Mouse (Mus musculus) MEL (cell line): ENCODE data around the gene Ifngr2. TPM values are rescaled to one million over a fixed set of nuclear protein-coding genes. Genes with fewer than 3 reads are reported as not detected.
A peak's percentile ranks its signal among the peaks of the same experiment; 100 is the strongest.

Experiments used
- DNase-seq: peaks from one replicate; pipeline ENCODE4 v3.0.0; 2011; ENCODE audit warnings: low read depth, low spot score
- H3K27ac ChIP-seq: 2 replicates; pipeline ENCODE4 v1.5.1; 2012; ENCODE audit warnings: low read depth, mild to moderate bottlenecking, control low read depth, low read length, moderate library complexity; ENCODE audit not compliant: control insufficient read depth
- H3K27me3 ChIP-seq, 2 experiments: fragments of 150-350 bp in 1 of 2; sonication (generic) in 1 of 2; 2 replicates each; pipeline ENCODE4 v1.6.1; 2012; ENCODE audit warnings: low read length in 2 of 2, mild to moderate bottlenecking in 2 of 2, improper control_type of control experiment in 1 of 2, moderate library complexity in 1 of 2; ENCODE audit not compliant: insufficient read depth in 2 of 2, control insufficient read depth in 1 of 2
- H3K36me3 ChIP-seq, 2 experiments: 2 replicates each; pipeline ENCODE4 v1.6.1; 2012 to 2014; ENCODE audit warnings: low read length in 2 of 2, improper control_type of control experiment in 1 of 2, inconsistent platforms in 1 of 2, mild to moderate bottlenecking in 1 of 2; ENCODE audit not compliant: insufficient read depth in 2 of 2, control insufficient read depth in 1 of 2
- H3K4me1 ChIP-seq, 2 experiments: fragments of 150-350 bp in 1 of 2; sonication (generic) in 1 of 2; 2 replicates each; pipeline ENCODE4 v1.6.1; 2012; ENCODE audit warnings: low read length in 2 of 2, improper control_type of control experiment in 1 of 2, mild to moderate bottlenecking in 1 of 2; ENCODE audit not compliant: insufficient read depth in 2 of 2, control insufficient read depth in 1 of 2
- H3K4me3 ChIP-seq, 2 experiments: fragments of 150-350 bp in 1 of 2; sonication (generic) in 1 of 2; 2 replicates each; pipeline ENCODE4 v1.5.1; 2012; ENCODE audit warnings: low read depth in 2 of 2, low read length in 2 of 2, mild to moderate bottlenecking in 2 of 2, moderate library complexity in 2 of 2, control low read depth in 1 of 2, improper control_type of control experiment in 1 of 2; ENCODE audit not compliant: control insufficient read depth in 1 of 2, insufficient read depth in 1 of 2
- H3K79me2 ChIP-seq: 2 replicates; pipeline ENCODE4 v1.6.1; 2012; ENCODE audit warnings: mild to moderate bottlenecking, low read length, moderate library complexity; ENCODE audit not compliant: control insufficient read depth, poor library complexity, insufficient read depth
- H3K9ac ChIP-seq: 2 replicates; pipeline ENCODE4 v1.6.1; 2012; ENCODE audit warnings: low read depth, mild to moderate bottlenecking, control low read depth, low read length, moderate library complexity; ENCODE audit not compliant: control insufficient read depth, poor library complexity, severe bottlenecking
- H3K9me3 ChIP-seq: fragments of 150-350 bp; sonication (generic); replicated peaks from 2 replicates; pipeline ENCODE4 v1.6.1; 2012; ENCODE audit warnings: mild to moderate bottlenecking, low read length, improper control_type of control experiment, moderate library complexity; ENCODE audit not compliant: insufficient read depth
- BHLHE40 ChIP-seq: IDR thresholded peaks from 2 replicates; pipeline ENCODE4 v1.6.1; 2012; ENCODE audit warnings: low read depth, mild to moderate bottlenecking, inconsistent platforms, low read length, improper control_type of control experiment, borderline replicate concordance
- CHD1 ChIP-seq: IDR thresholded peaks from 2 replicates; pipeline ENCODE4 v1.6.1; 2012; ENCODE audit warnings: low read depth, mild to moderate bottlenecking, inconsistent platforms, low read length, improper control_type of control experiment
- CHD2 ChIP-seq: IDR thresholded peaks from 2 replicates; pipeline ENCODE4 v1.6.1; 2011; ENCODE audit warnings: low read length, improper control_type of control experiment
- CTCF ChIP-seq, 3 experiments: IDR thresholded peaks in 2 of 3; conservative IDR thresholded peaks in 1 of 3; 2 replicates each; pipeline ENCODE4 v1.5.1; 2011 to 2012; ENCODE audit warnings: low read length in 3 of 3, low read depth in 2 of 3, mild to moderate bottlenecking in 2 of 3, improper control_type of control experiment in 1 of 3, inconsistent platforms in 1 of 3, mixed read lengths in 1 of 3, moderate library complexity in 1 of 3; ENCODE audit not compliant: control insufficient read depth in 1 of 3, insufficient read depth in 1 of 3, poor library complexity in 1 of 3, severe bottlenecking in 1 of 3
- E2F4 ChIP-seq: IDR thresholded peaks from 2 replicates; pipeline ENCODE4 v1.6.1; 2011; ENCODE audit warnings: low read depth, low read length, improper control_type of control experiment, borderline replicate concordance
- EP300 ChIP-seq, 2 experiments: IDR thresholded peaks; 2 replicates each; pipeline ENCODE4 v1.6.1; 2011; ENCODE audit warnings: improper control_type of control experiment in 2 of 2, low read length in 2 of 2, low read depth in 1 of 2, mild to moderate bottlenecking in 1 of 2
- ETS1 ChIP-seq: IDR thresholded peaks from 2 replicates; pipeline ENCODE4 v1.6.1; 2012; ENCODE audit warnings: low read depth, mild to moderate bottlenecking, inconsistent platforms, low read length, improper control_type of control experiment, moderate library complexity
- GABPA ChIP-seq: IDR thresholded peaks from 2 replicates; pipeline ENCODE4 v1.6.1; 2012; ENCODE audit warnings: low read depth, mild to moderate bottlenecking, inconsistent platforms, low read length, improper control_type of control experiment, moderate library complexity
- GATA1 ChIP-seq: IDR thresholded peaks from 2 replicates; pipeline ENCODE4 v1.6.1; 2011; ENCODE audit warnings: low read depth, low read length, improper control_type of control experiment
- HCFC1 ChIP-seq: IDR thresholded peaks from 2 replicates; pipeline ENCODE4 v1.6.1; 2012; ENCODE audit warnings: low read depth, mild to moderate bottlenecking, inconsistent platforms, low read length, improper control_type of control experiment, moderate library complexity
- JUND ChIP-seq: IDR thresholded peaks from 2 replicates; pipeline ENCODE4 v1.6.1; 2011; ENCODE audit warnings: low read depth, mild to moderate bottlenecking, improper control_type of control experiment, low read length
- KAT2A ChIP-seq: conservative IDR thresholded peaks from 2 replicates; pipeline ENCODE4 v1.6.1; 2012; ENCODE audit warnings: low read depth, low read length, improper control_type of control experiment, inconsistent platforms
- MAFK ChIP-seq: IDR thresholded peaks from 2 replicates; pipeline ENCODE4 v1.6.1; 2011; ENCODE audit warnings: low read depth, mild to moderate bottlenecking, low read length, improper control_type of control experiment, borderline replicate concordance
- MAX ChIP-seq: IDR thresholded peaks from 2 replicates; pipeline ENCODE4 v1.6.1; 2011; ENCODE audit warnings: low read length, improper control_type of control experiment
- MAZ ChIP-seq: IDR thresholded peaks from 2 replicates; pipeline ENCODE4 v1.6.1; 2012; ENCODE audit warnings: low read depth, mild to moderate bottlenecking, inconsistent platforms, low read length, improper control_type of control experiment
- MEF2A ChIP-seq: IDR thresholded peaks from 2 replicates; pipeline ENCODE4 v1.6.1; 2014; ENCODE audit warnings: low read depth, mild to moderate bottlenecking, inconsistent platforms, low read length, improper control_type of control experiment; ENCODE audit not compliant: poor library complexity, insufficient replicate concordance, severe bottlenecking; ENCODE audit errors: extremely low read depth
- MXI1 ChIP-seq: IDR thresholded peaks from 2 replicates; pipeline ENCODE4 v1.6.1; 2011; ENCODE audit warnings: mild to moderate bottlenecking, low read depth, low read length, improper control_type of control experiment
- MYB ChIP-seq: IDR thresholded peaks from 2 replicates; pipeline ENCODE4 v1.6.1; 2011; ENCODE audit warnings: mild to moderate bottlenecking, low read depth, low read length, improper control_type of control experiment
- NELFE ChIP-seq: IDR thresholded peaks from 2 replicates; pipeline ENCODE4 v1.6.1; 2011; ENCODE audit warnings: low read depth, low read length, improper control_type of control experiment
- POLR2A ChIP-seq, 2 experiments: IDR thresholded peaks; 2 replicates each; pipeline ENCODE4 v1.6.1; 2011 to 2012; ENCODE audit warnings: low read length in 2 of 2, mild to moderate bottlenecking in 2 of 2, control low read depth in 1 of 2, improper control_type of control experiment in 1 of 2, low read depth in 1 of 2, moderate library complexity in 1 of 2; ENCODE audit not compliant: control insufficient read depth in 1 of 2, insufficient read depth in 1 of 2, poor library complexity in 1 of 2
- POLR2AphosphoS2 ChIP-seq: IDR thresholded peaks from 2 replicates; pipeline ENCODE4 v1.6.1; 2011; ENCODE audit warnings: low read length, improper control_type of control experiment
- POLR2AphosphoS5 ChIP-seq: IDR thresholded peaks from 2 replicates; pipeline ENCODE4 v1.6.1; 2012; ENCODE audit warnings: low read depth, borderline replicate concordance, mild to moderate bottlenecking, inconsistent platforms, low read length, moderate library complexity, mixed read lengths
- RAD21 ChIP-seq: IDR thresholded peaks from 2 replicates; pipeline ENCODE4 v1.6.1; 2011; ENCODE audit warnings: mild to moderate bottlenecking, low read depth, low read length, improper control_type of control experiment
- RCOR1 ChIP-seq: IDR thresholded peaks from 2 replicates; pipeline ENCODE4 v1.6.1; 2012; ENCODE audit warnings: low read depth, mild to moderate bottlenecking, inconsistent platforms, low read length, improper control_type of control experiment
- TAL1 ChIP-seq: IDR thresholded peaks from 2 replicates; pipeline ENCODE4 v1.6.1; 2012; ENCODE audit warnings: mild to moderate bottlenecking, inconsistent platforms, low read length, moderate library complexity, mixed read lengths
- TCF12 ChIP-seq: IDR thresholded peaks from 2 replicates; pipeline ENCODE4 v1.6.1; 2014; ENCODE audit warnings: low read depth, mild to moderate bottlenecking, inconsistent platforms, low read length, improper control_type of control experiment, moderate library complexity
- USF2 ChIP-seq, 2 experiments: IDR thresholded peaks; 2 replicates each; pipeline ENCODE4 v1.6.1; 2011 to 2012; ENCODE audit warnings: improper control_type of control experiment in 2 of 2, low read length in 2 of 2, borderline replicate concordance in 1 of 2, inconsistent platforms in 1 of 2, low read depth in 1 of 2, mild to moderate bottlenecking in 1 of 2; ENCODE audit not compliant: insufficient read depth in 1 of 2
- ZKSCAN1 ChIP-seq: IDR thresholded peaks from 2 replicates; pipeline ENCODE4 v1.6.1; 2012; ENCODE audit warnings: low read depth, mild to moderate bottlenecking, inconsistent platforms, low read length, improper control_type of control experiment, moderate library complexity
- ZMIZ1 ChIP-seq: IDR thresholded peaks from 2 replicates; pipeline ENCODE4 v1.6.1; 2012; ENCODE audit warnings: low read depth, mild to moderate bottlenecking, inconsistent platforms, low read length, improper control_type of control experiment, moderate library complexity
- ZNF384 ChIP-seq: IDR thresholded peaks from 2 replicates; pipeline ENCODE4 v1.6.1; 2012; ENCODE audit warnings: low read depth, mild to moderate bottlenecking, inconsistent platforms, low read length, improper control_type of control experiment
- polyA plus RNA-seq, 2 experiments: library from polyadenylated mRNA; stranded (reverse) in 1 of 2; unstranded in 1 of 2; fragments of >175 nt in 1 of 2; fragments of >200 nt in 1 of 2; gene quantifications; 2 replicates each; pipeline versions ENCODE4 v1.2.1 to v1.2.4; 2012; ENCODE audit warnings: low replicate concordance in 2 of 2, low read depth in 1 of 2; ENCODE audit not compliant: insufficient read length in 2 of 2, insufficient read depth in 1 of 2, missing spikeins in 1 of 2
- total RNA-seq: library from RNA; depleted of rRNA; stranded (reverse); fragments of 300-350 nt; gene quantifications from 2 replicates; pipeline ENCODE4 v1.2.3, GENCODE M21; 2012

Ifngr2 gene
- total and polyA plus RNA-seq, 3 experiments: 2.8 to 11.0 TPM; not detected in 1

DNA sequence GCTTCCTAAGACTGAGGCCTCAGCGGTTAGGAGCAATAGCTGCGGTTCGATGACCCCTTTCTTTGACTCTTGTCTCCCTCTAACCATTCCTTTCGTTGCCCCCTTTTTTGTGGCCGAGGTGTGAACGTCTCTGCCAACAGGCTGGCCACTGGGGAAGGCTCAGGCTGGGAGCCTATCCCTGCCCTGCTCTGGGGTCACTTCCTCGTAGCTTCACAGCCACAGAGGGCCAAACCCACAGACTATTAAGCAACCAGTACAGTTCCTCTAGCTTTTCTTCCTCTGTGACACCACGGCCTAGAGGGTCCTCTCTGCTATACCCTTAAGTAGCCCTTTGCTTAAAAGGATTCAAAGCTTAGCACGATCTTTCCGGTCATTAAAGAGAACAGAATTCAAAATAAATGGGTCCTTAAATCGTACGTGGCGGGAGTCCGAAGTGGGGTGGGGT, 459 bp upstream of the Ifngr2 start:
- Histone ChIP-seq H3K27ac (peak overlapping the region; percentile 88), H3K9ac (peak overlapping the region; percentile 55), H3K4me3 (peak overlapping the region; percentile 39 to 75), H3K27me3 (no peaks in the 10 kb centered on the region), H3K9me3 (no peaks in the 10 kb centered on the region), H3K79me2 (peaks cover 2% of the 10 kb centered on the region; the same call in 1 of the 2 replicates), H3K4me1 (peaks cover 14 to 41% of the 10 kb centered on the region in 2 experiments), H3K36me3 (peaks cover 0 to 34% of the 10 kb centered on the region in 2 experiments; a peak in 2 of 4 replicates)
- TF ChIP-seq MAX: peak; percentile 60
- no peak for TF ChIP-seq JUND
- 0 out of 2 replicates have a peak, but pooled peaks have one; percentile 26 for TF ChIP-seq CHD1
- TF ChIP-seq ZMIZ1: no peak
- TF ChIP-seq HCFC1: 0 out of 2 replicates have a peak, but pooled peaks have one; percentile 32
- no peak for TF ChIP-seq POLR2AphosphoS2
- no peak for TF ChIP-seq POLR2AphosphoS5
- TF ChIP-seq ZKSCAN1: no peak
- TF ChIP-seq RCOR1: no peak
- TF ChIP-seq MAZ: 0 out of 2 replicates have a peak, but pooled peaks have one; percentile 10
- no peak for TF ChIP-seq TAL1
- no peak for TF ChIP-seq GATA1
- peak; percentile 49; the same call in 1 of the 2 replicates for TF ChIP-seq MXI1
- peak; percentile 34; the same call in 1 of the 2 replicates for TF ChIP-seq NELFE
- 0 out of 2 replicates have a peak, but pooled peaks have one; percentile 31 for TF ChIP-seq TCF12
- TF ChIP-seq POLR2A (IDR thresholded peaks at IDR 0.05; ENCODE audit: control insufficient read depth in 1 of 2, insufficient read depth in 1 of 2, low read depth in 1 of 2, low read length in 2 of 2, poor library complexity in 1 of 2): peak in 1 of 2 experiments; percentile 32; a peak in 1 of 4 replicates
- TF ChIP-seq MYB: no peak
- DNase-seq: peak; percentile 77

DNA sequence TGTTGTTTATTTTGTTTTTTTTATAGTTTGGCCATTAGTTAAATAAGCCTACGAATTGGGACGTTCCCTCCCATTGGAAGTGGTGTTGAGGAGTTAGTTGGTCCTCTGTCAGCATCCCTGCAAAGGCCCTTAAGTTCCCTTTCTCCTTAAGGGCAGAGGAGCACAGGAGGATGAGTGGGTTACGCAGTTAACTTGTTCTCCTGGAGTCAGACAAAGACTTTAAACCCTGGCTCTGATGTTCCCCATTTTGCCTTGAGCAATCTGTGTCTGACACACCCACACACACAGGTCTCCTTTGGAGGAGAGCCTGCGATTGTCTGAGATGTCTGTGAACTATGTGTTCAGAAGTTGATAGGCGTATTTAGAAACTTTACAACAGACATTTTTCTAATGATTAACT, 1.1 kb downstream of the Ifngr2 start:
- Histone ChIP-seq H3K36me3 (peaks cover 0 to 33% of the 10 kb centered on the region in 2 experiments; a peak in 2 of 4 replicates), H3K9ac (no peak overlapping the region), H3K27ac (peak overlapping the region; percentile 2; the same call in 1 of the 2 replicates), H3K4me3 (peak overlapping the region; percentile 67 to 83; a peak in 3 of 4 replicates), H3K79me2 (peaks cover 2% of the 10 kb centered on the region; the same call in 1 of the 2 replicates), H3K27me3 (no peaks in the 10 kb centered on the region), H3K4me1 (peaks cover 14 to 41% of the 10 kb centered on the region in 2 experiments), H3K9me3 (no peaks in the 10 kb centered on the region)
- DNase-seq: peak; percentile 80
- TF ChIP-seq ZNF384 (no peak), CHD2 (no peak), USF2 (IDR thresholded peaks at IDR 0.05; ENCODE audit: borderline replicate concordance in 1 of 2, insufficient read depth in 1 of 2, low read depth in 1 of 2, low read length in 2 of 2) (no peak), MAFK (no peak), RCOR1 (peak; percentile 90), CTCF (IDR thresholded peaks at IDR 0.05 in 2 of 3, conservative IDR thresholded peaks at IDR 0.05 in 1 of 3; ENCODE audit: control insufficient read depth in 1 of 3, insufficient read depth in 1 of 3, low read depth in 2 of 3, low read length in 3 of 3, poor library complexity in 1 of 3, severe bottlenecking in 1 of 3) (no peak), E2F4 (no peak), MAX (no peak), KAT2A (no peak), MAZ (no peak), ZKSCAN1 (no peak), ETS1 (0 out of 2 replicates have a peak, but pooled peaks have one; percentile 37), RAD21 (no peak), MYB (no peak), JUND (no peak), GABPA (no peak), HCFC1 (no peak), MEF2A (no peak), EP300 (IDR thresholded peaks at IDR 0.05; ENCODE audit: low read depth in 1 of 2, low read length in 2 of 2) (peak; percentile 40 to 47; a peak in 3 of 4 replicates), BHLHE40 (0 out of 2 replicates have a peak, but pooled peaks have one; percentile 38)
